Mouse (Mus musculus): ENCODE data around the gene Cbr1.
"Not testable (repeated sequence)": the region's sequence is repeated elsewhere in the genome, so short reads cannot be mapped to it uniquely, and the experiment has no call there.

Gene Cbr1

GRCm38 (mm10) chr16:93597551-93597950 lies 8.1 kb upstream of the Cbr1 start:
- DNase-seq (ENCODE audit: low read depth), result no peak

- DNase-seq (ENCODE audit: low read depth), result no peak
Observed at GRCm38 (mm10) chr16:93599461-93599860, 6.2 kb upstream of the Cbr1 start.

- DNase-seq (ENCODE audit: low read depth), result peak; percentile 95
Observed at GRCm38 (mm10) chr16:93603439-93604212, 2.0 kb upstream of the Cbr1 start, which contains the start of gene Setd4. TSS of gene Setd4 (minus strand) at chr16:93604063.

GRCm38 (mm10) chr16:93604481-93604969 lies 1.1 kb upstream of the Cbr1 start:
- DNase-seq (ENCODE audit: low read depth), result no peak

- DNase-seq (ENCODE audit: low read depth), result no peak
Observed at GRCm38 (mm10) chr16:93606146-93606545, 493 bp downstream of the Cbr1 start.

GRCm38 (mm10) chr16:93607669-93608101 lies 2.0 kb downstream of the Cbr1 start:
- no peak for DNase-seq (ENCODE audit: low read depth)

- no peak for DNase-seq (ENCODE audit: low read depth)
Observed at GRCm38 (mm10) chr16:93608731-93609130, 3.1 kb downstream of the Cbr1 start.

- DNase-seq (ENCODE audit: low read depth), result no peak
Observed at GRCm38 (mm10) chr16:93609796-93610195, 4.1 kb downstream of the Cbr1 start.

- no peak for DNase-seq (ENCODE audit: low read depth)
Observed at GRCm38 (mm10) chr16:93610961-93611360, 5.3 kb downstream of the Cbr1 start.

- DNase-seq (ENCODE audit: low read depth), result peak; percentile 56
Observed at GRCm38 (mm10) chr16:93615118-93615870, 9.6 kb downstream of the Cbr1 start.

GRCm38 (mm10) chr16:93623759-93624158 lies 18.1 kb downstream of the Cbr1 start:
- not testable (repeated sequence) for DNase-seq (ENCODE audit: low read depth)

- DNase-seq (ENCODE audit: low read depth), result no peak
Observed at GRCm38 (mm10) chr16:93624671-93625070, 19.0 kb downstream of the Cbr1 start.

GRCm38 (mm10) chr16:93626745-93627144 lies 21.1 kb downstream of the Cbr1 start:
- no peak for DNase-seq (ENCODE audit: low read depth)

GRCm38 (mm10) chr16:93627761-93628400 lies 22.2 kb downstream of the Cbr1 start, which contains the start of gene Gm5678:
TSS of gene Gm5678 (plus strand) at chr16:93628097.
- DNase-seq (ENCODE audit: low read depth), result no peak

GRCm38 (mm10) chr16:93644006-93644405 lies 38.4 kb downstream of the Cbr1 start:
- peak; percentile 20 for DNase-seq (ENCODE audit: low read depth)

- DNase-seq (ENCODE audit: low read depth), result no peak
Observed at GRCm38 (mm10) chr16:93648441-93649183, 43.0 kb downstream of the Cbr1 start.
